Mouse (Mus musculus) kidney, adult 11 months (tissue): ENCODE measurements at regions not wholly inside any gene's neighbourhood (a gene's known extent, or its start where the extent isn't known, plus 50 kb on each side); places are given as distances from the start of the nearest gene placed in this dataset.

ENCODE experiments used
- DNase-seq: peaks from one replicate; pipeline ENCODE4 v3.0.0; 2022

DNA sequence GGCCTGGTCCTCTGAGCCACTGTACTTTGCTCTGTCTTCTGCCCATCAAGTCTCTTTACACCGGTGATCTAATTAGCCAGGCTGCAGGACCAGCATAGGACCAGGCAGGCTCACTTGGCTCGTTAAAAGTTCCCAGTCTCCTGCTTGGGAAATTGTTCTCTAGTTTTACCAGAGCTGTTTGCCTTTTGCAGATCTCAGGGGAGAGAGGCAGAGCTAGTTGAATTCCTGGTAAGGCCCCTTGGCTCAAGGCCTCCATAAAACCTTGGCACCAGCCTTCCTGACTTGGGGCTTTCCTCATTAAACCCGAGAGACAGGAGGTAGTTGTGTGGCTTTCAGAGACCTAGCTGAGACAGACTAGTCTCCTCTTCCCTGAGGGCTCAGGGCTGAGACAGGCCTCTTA lies 237.0 kb upstream of the Trib2 start:
- DNase-seq = no peak

DNA sequence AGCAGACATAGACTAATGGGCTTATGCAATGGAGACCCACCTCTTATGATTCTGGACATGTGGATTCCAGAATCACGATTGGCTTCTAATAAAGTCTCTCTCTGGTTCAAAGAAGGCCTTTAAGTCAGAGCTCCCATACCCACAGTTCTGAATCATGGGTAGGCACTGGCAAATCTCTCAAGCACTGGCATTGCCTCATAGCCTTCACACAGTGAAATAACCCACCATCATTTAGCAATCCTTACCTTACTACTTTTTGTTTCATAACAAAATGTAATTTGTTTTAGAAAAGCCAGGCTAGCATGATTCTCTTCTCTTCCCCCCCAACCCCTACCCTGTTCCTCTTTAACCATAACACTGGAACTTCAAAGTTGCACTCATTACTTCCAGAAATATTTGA lies 236.3 kb upstream of the Trib2 start:
- no peak for DNase-seq

DNA sequence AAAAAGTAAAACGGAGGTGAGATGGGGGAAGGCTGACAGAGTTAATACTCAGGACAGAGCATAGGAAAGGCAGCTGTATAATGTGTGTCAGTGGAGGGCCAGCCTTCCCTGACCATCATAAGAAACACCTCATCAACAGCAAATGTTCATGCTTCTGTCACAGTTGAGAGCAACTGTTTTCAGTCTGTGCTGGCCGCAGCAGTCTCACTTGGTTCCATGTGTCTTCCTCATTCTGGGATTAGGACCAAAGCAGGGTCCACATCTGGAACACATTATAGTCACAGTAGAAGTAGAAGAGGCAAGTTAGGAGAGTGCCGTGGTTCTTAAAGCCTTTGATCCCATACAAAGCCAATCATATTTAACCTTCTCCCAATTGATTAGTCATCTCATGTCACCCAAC lies 235.6 kb upstream of the Trib2 start:
- no peak for DNase-seq

DNA sequence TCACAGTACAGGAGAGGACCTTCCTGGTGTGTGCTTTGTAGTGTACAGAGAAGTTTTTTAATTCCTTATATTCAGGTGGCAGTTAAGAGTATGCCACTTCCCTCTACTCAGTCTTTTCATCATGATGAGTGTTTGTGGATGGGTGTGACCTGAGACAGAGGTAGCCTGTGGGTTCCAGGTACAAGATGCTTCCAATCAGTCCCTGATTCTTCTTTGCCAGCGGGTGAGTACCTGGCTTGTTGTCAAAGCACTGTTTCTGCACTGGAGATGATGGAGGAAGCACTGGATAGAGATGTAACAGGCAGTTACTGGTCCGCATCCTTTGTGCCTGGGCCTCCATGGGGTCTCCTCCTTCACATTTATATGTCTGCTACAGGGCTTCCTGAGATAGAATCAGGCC lies 234.7 kb upstream of the Trib2 start:
- DNase-seq = no peak

DNA sequence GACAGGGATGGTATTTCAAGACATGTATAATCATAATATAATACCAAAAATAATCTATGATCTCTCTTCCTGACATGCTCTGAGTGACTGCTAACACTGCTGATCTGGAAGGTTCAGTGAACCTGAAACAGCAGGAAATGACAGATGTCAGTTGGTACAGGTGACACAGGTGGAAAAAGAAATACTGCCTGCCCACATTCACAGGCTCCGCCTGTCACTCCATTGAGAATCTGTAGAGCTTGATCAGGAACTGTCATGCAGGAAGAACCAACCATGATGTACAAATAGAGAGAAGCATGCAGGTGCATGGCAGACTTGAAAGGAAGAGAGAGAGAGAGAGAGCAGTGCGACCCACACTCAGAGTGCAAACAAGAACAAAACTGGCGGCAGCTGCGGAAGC lies 232.8 kb upstream of the Trib2 start:
- no peak for DNase-seq

DNA sequence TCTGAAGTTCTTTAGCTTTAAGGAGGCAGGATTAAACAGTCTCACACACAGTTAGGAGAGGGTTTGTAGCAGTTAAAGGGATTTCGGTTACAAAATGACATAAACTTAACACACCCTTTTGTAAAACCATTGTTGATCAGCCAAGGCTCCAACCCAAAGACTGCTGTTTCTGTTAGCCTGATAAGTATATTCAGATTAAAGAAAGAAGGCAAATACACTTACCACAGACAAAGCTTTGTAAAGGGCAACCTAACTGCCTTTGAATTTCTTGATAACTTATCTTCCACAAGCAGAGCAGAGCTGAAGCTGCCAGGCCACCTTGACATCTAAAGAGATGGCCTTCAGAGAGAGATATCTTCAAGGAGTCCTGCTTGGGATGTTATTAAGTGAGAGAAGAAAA lies 229.9 kb upstream of the Trib2 start:
- DNase-seq = no peak

DNA sequence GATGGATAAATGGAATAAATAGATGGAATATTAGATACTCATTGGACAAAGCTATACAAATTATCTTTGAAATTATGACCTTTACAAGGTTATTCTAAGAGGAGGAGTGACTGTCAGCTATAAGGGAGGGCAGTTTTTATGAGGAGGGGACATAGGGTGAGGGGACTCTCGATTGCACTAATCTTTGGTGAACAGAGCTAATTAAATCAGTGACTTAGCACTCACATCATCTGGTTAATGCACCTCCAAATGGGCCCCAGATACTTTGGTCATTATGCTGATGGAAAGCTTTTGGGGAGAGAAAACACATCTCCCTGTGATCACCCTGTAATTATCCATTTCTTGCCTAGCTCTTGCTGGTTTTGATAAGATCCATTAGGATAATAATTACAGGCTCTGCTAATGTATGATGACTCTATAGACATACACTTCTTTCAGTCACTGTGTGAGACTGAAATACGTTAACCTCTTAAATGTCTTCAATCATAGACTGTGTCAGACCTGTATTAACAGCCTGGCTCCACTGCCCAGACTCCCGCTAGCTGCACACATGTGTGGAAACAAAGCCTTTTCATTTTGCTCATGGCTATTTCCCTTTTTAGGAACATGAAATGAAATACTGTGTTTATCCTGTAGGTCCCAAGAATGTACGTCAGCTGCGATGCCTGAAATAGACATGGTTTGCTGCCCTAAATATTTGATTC lies 229.2 kb upstream of the Trib2 start:
- no peak for DNase-seq

DNA sequence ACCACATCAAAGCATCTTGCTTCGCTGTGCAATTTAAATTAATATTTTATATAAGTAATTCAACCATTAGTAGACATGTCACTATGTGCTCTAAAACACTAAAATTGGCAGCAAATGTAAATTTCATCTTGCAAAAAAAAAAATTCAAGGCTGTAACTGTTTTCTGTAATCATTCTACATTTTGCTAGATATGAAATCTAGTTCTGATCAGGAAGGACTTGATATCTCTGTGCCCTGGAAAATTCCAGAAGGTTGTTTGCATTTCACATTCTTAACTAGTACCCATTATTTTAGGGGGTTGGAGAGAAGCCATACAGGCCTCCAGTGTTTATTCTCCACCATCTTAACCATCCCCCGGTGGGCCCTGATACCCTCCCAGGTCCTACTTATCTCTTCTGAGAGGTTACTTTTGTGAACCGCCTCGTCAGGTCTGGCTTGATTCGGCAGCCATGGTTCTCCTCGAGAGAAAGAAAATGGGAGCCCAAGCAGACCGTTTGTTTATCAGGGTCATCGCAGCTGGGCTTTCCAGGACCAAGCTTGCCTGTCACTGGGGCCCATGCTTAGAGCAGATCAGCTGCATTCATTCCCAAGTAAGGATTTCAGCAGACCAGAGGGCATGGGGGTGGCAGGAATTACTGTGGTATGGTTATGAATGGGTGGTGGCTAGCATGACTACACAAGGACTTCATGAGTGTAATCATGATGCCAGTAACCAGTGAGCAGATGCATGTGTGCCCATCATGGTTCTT lies 226.9 kb upstream of the Trib2 start:
- DNase-seq = no peak

DNA sequence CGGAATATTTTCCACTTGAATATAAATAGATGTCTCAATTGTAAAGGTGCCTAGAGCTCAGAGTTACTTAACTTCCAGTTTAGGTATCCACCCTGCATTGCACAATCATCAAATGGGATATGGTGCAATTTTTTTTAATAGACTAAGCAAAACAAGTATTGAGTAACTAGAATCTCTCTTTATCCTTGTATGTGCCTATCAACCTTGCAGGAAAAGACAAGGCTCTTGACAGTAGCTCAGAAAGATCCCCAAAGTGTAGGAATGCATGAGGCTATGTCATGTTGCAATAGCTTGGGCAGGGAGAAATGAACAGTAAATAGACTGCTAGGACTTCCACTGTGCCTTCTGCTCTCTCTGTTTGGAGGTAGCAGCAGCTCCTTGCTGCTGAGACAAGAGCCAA lies 225.6 kb upstream of the Trib2 start:
- no peak for DNase-seq

DNA sequence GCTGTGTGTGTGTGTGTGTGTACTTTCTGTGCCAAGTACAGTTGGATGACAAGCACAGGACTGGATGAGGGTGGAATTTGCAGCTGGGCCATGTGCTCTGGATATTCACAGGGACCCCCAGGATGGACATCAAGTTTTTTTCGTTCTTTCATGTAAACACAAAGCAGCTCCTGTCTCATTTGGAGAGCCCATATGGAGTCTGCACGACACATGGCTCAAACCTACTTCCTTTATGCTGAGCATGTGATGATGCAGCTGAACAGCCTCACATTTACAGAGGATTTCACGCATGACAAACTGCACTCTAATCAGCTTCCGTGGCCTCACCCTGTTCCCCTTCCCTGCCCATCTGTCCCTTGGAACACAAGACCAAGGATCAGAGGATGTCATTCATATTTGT lies 224.4 kb upstream of the Trib2 start:
- DNase-seq = no peak

DNA sequence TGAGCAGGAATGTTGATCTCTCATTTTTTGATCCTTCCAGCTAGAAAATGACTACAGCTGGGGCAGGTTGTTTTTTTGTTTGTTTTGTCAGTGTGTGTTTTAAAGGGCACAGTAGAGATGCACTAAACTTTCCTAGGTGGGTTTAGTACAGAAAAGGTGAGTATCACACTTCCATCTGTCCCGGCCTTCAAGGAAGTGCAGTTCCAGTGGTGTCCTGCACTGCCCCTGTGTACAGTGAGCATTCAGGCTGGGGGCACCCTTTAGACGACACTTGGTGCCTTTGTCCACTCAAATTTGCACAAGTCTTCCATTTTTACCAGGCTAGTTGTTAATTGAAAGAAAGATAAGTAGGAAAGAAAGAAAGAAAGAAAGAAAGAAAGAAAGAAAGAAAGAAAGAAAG lies 218.8 kb upstream of the Trib2 start:
- no peak for DNase-seq

DNA sequence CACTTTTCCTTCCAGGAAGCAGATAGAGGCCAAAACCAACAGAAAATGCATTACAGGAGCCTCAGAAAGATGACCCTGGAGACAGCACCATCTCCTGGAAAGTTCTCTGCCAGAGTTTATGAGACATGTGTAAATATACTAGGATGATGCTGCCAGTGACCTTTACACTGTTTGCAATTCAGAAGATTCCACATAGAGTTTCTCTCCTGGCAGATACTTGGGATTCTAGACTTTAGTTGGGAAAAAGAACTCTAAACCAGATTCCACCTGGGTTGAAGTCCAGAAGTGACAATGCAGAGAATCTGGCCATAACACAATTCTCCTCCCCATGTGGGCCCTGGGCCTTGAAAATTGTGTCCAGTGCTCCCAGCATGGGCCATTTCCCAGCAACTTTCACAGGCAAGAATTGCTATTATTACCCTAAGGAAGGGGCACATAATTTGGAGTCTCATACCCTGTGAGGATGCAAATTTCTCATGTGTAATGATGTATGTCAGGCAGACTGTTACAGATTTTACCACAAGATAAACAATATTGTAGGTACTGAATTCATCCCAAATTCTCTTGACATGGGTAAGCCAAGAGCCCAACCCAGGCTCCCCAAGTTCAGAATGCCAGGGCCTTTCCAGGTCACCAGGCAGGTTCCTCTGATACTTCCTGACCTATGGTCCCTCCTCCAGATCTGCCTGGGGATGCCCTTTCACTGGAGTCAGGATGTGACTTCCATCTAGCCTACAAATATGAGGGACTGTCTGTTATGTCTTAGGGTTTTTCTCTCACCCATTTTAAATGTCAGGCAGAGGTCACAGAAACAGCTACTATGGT lies 218.2 kb upstream of the Trib2 start:
- no peak for DNase-seq

DNA sequence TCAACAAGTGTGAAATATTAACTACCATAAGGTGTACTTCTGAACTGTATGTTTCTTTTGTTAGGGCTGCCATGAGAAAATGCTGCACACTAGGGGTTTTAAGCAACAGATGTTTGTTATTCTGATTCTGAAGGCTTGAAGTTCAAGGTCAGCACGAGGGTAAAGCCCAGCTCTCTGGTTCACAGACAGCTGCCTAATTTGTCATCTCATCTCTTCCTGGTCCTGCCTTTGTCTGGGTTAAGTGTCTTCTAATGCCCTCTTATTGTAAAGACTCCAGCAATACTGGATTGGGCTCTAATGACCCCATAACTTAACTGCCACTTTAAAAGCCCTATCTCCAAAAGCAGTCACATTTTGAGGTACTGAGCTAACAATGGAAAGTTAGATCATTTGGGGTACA lies 209.9 kb upstream of the Trib2 start:
- DNase-seq = no peak

DNA sequence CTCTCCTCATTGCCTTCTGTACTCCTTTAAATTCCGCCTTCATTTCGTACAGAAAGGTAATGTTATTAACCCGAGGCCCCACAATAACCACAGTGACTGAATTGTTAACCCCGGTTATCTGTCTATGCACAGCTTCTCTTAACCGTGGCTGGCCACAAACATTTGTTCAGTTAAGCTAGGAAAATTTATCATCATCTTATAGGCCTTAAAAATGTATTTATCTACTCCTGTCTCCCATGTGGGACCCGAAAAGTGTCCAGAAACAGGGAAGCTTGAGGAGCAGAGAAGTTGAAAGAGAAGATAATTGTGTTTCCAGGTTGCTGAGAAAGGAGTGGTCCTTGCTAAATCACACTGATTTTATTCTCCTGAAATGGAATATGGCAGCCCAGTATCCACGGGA lies 206.6 kb upstream of the Trib2 start:
- no peak for DNase-seq

DNA sequence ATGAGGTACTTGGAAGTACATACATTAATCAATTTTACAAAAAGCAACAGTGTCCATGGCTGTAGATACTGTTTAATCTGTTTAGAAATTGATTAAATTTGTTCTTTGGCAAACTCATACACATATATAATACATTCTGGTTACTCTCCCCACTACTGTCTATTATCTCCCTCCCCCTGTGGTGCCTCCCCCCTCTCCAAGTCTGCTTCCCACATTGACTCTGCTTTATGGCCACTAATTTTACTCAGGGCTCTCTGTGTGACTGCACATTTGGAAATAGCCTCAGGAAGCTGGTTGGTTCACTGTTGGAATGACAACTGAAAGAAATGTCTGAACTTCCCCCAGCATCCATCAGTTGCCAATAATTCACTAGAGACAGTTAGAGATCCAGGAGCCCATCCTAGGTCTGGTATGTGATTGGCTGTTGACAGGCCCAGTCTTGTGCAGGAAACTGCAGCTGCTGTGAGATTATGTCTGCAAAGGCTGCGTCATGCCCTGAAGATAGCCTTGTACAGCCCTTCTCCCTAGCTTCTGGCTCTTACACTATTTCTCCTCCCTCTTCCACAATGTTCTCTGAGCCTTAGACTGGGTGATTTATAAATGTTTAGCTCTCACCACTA lies 204.6 kb upstream of the Trib2 start:
- peak; percentile 30 for DNase-seq

DNA sequence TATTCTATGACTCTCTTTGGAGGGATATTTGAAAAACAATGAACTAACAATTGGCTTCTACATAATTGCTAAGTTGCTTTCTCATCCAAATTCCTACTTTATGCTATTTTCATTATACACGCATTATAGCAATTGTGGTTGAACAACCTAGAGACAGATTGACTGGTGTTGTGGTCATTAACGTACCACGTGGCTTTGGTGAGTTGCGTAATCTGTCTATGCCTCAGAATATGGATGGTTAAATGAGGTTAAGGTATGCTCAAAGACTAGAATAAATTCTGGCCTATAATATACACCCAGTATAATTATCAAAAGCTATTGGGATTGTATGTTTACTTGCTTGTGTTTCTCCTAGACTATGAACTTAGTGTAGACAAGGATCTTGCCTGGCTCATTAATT lies 201.5 kb upstream of the Trib2 start:
- DNase-seq = no peak

DNA sequence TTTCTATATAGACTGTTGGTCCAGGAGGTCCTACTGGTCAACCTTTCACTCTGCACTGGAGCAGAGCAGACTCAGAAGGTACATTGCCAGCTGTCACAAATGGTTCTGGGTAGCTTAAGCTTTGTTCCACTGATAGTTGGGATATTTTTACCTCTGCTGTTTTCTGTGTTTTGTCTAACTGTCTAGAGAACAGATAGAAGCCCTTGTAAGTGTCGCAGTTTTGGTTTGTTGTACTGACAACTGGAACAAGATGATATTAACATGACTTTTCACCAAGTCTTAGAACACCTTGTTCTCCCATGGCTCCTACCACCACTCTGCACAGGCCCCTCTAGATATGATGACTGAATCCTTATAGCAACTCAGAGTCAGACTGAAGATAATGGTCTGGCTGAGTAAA lies 199.9 kb upstream of the Trib2 start:
- DNase-seq = no peak

DNA sequence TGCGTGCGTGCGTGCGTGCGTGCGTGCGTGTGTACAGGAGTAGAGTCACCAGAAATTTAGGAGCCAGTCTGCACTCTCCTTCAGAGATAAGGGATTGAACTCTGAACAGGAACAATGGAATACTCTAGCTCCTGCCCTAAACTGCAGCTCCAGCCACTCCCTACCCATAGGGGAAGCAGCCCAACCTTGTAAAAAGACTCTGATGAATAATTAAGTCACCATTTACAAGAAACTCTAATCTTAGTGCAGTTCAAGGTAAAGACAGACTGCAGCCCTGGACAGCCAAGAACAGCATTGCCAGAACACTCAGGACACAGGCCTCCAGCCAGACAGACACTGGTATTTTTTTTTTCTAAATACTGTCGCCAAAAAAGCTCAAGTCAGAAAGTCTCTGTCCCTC lies 198.9 kb upstream of the Trib2 start:
- DNase-seq = no peak

DNA sequence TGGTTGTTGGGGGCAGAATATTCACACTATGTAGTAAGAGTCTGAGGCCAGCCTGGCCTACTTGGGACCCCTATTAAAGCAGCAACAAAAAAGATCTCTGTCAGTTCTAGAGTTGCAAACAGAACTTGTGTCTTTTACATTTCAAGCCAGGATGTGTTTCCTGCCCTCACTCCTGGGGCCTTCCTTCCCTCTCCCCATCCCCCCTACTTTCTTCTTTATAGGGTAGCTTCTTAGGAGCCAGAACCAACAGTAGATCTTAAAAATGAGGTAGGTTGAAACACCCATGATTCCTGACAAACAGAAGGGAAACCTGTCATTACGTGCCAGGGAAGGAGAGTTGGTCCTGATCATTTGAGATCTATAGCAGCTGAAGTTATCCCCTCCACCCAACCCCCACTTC lies 198.0 kb upstream of the Trib2 start:
- DNase-seq = no peak

DNA sequence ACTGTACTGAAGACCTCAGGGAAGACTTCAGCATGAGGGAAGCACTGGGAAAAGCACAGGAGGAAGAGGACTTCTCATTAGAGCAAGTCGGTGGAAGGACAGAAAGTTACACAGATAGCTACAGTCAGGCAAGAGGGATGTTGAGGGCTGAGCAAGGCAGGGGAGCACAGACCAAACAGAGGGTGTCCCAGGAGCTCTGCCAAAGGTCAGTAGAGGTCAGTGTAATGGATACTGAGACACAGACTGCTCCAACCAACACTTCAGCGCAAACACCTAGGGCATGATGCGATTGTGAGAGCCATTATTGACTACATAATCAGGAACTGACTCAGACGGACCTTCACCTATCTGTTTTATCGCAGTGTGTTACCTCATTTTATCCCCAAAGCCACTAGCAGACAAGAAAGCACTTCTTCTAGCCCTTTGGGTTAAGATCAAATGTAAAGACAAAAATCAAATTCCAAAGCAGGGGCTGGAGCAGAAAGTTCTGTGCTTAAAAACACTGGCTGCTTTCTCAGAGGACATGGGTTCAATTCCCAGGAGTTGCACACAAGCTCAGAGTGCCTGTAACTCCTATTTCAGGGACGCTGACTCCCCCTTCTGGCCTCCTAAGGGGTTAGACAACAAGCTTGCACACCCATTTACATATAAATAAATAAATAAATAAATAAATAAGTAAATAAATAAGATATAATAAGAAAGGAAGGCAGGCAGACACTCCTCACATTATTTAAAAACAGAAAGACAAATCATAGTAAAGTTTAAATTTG lies 197.3 kb upstream of the Trib2 start:
- no peak for DNase-seq

DNA sequence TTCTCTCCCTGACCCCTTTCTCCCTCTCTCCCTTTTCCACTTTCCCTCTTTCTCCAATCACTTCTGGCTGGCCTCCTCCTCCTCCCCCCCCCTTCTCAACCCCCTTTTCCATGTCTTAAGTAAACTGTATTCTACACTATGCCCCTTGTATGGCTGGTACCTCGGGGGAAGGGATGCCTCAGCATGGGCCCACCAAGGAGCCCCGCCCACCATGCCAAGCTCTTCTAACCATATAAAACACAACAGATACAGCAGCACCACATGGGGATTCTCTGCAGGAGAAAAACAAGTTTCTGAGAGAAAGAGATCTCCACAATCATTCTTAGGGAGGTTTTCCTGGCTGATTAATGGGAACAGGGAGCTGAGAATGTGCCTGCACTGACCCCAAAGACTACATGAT lies 196.6 kb upstream of the Trib2 start:
- DNase-seq = no peak

DNA sequence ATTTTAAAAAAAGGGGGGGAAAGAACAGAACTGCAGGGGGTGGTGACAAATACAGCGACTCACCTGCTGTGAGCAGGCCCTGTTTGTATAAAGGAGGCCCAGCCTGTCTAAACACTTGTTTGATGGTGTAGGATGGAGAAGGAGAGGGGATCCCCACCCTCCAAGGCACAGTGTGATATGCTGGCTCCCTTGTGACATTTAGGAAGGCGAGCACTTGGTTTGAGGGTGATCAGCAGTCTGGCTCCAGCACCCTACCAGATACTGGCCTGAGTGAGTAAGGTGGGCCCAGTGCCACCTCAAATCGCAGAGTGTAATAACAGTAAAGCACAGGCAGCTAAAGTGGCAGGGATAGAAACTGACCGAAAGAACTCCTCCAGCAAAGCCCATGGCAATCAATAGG lies 195.4 kb upstream of the Trib2 start:
- no peak for DNase-seq
